8 mouse cellular contexts compared by ENCODE assay signal in the genomic region with DNA sequence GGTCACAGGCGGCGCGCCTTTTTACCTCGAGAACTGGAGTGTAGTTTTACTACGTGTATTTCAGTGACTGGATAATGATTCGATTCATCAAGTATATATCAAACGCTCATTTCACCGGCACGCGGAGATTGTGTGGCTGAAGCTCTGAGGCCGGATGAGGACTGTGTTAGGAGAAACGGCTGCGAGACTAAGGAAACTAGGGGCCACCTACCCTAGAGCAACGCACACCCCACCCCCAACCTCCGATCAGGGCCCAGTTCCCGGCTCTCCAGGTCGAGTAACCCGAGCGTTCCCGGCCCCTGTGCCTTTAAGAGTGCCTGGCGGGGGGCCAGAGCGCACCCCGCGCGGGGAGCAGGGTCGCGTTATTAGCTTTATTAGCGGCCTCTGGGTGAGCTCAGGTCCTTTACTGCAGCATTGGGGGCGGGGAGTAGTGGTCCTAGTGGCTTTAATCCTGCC. TPM values are rescaled to one million over a fixed set of nuclear protein-coding genes. Genes with fewer than 3 reads are reported as not detected.
DNase-seq lines count a peak whose midpoint lies in the region; ATAC-seq and TF ChIP-seq lines count a peak whose summit lies in the region.

No protein-coding gene starts in this region.

- TF ChIP-seq CTCF in cerebellum, adult 2 months (IDR thresholded peaks at IDR 0.05; ENCODE audit: borderline replicate concordance, insufficient read depth, low read depth, low read length), result no peak
- no peak for TF ChIP-seq CTCF in gastrocnemius, adult 2 months (IDR thresholded peaks at IDR 0.05)

- peak; percentile 15 to 20 for DNase-seq in cerebellum, adult 2 months
- DNase-seq in cerebellum, adult 18-20 months, result no peak
- DNase-seq in adrenal gland, postnatal 14 days, result peak; percentile 73
- DNase-seq in gastrocnemius, adult 2 months, result peak; percentile 81
- peak; percentile 51 for DNase-seq in ovary, postnatal 14 days (ENCODE audit: low spot score)
- no peak for DNase-seq in spleen, postnatal 14 days (ENCODE audit: low spot score in 2 of 2)

- H3K4me1 ChIP-seq in cerebellum, adult 2 months (ENCODE audit: control insufficient read depth, insufficient read depth, low read length), result peaks cover 9% of the 10 kb centered on the region; the same call in 1 of the 2 replicates
- peaks cover 65% of the 10 kb centered on the region for H3K4me1 ChIP-seq in hindbrain, embryonic 15.5 days (replicated peaks)
- H3K4me1 ChIP-seq in liver, embryonic 12.5 days, result 0 out of 2 replicates have a peak, but pooled peaks cover 3% of the 10 kb centered on the region

- no peaks in the 10 kb centered on the region for H3K9me3 ChIP-seq in hindbrain, embryonic 15.5 days
- H3K9me3 ChIP-seq in liver, embryonic 12.5 days (replicated peaks), result no peaks in the 10 kb centered on the region

- peak overlapping the region; percentile 52 for H3K9ac ChIP-seq in hindbrain, embryonic 15.5 days
- no peak overlapping the region for H3K9ac ChIP-seq in liver, embryonic 12.5 days

- peak overlapping the region; percentile 36 for H3K4me3 ChIP-seq in cerebellum, adult 2 months (replicated peaks; ENCODE audit: insufficient read depth, low read depth, low read length)
- H3K4me3 ChIP-seq in gastrocnemius, adult 2 months, result peak overlapping the region; percentile 90
- H3K4me3 ChIP-seq in hindbrain, embryonic 15.5 days, result peak overlapping the region; percentile 62
- peak overlapping the region; percentile 51 for H3K4me3 ChIP-seq in liver, embryonic 12.5 days

- ATAC-seq in hindbrain, embryonic 15.5 days (ENCODE audit: low FRiP score, low read depth), result peak; percentile 43
- ATAC-seq in liver, embryonic 12.5 days, result no peak

- H3K4me2 ChIP-seq in hindbrain, embryonic 15.5 days, result peak overlapping the region; percentile 90
- H3K4me2 ChIP-seq in liver, embryonic 12.5 days, result peak overlapping the region; percentile 65

- no peaks in the 10 kb centered on the region for H3K36me3 ChIP-seq in hindbrain, embryonic 15.5 days
- H3K36me3 ChIP-seq in liver, embryonic 12.5 days, result no peaks in the 10 kb centered on the region

- WGBS in cerebellum, adult 2 months, result under 1% methylated on average over 29 of the region's 29 CpGs
- under 1% methylated on average over 29 of the region's 29 CpGs for WGBS in hindbrain, embryonic 15.5 days
- WGBS in liver, embryonic 12.5 days (ENCODE audit: insufficient replicate concordance), result 2% methylated on average over 29 of the region's 29 CpGs

- intact Hi-C loops in gastrocnemius, adult 2 months (cut with DNase I), result loop anchor here (2.0 to 10.0 kb wide), 3 partner anchors 222 to 698 kb away; no protein-coding TSS in a partner anchor

- peaks cover 8% of the 10 kb centered on the region; the same call in 1 of the 2 replicates for H3K27me3 ChIP-seq in cerebellum, adult 2 months (ENCODE audit: control insufficient read depth, insufficient read depth, low read length)
- H3K27me3 ChIP-seq in hindbrain, embryonic 15.5 days, result peaks cover 8% of the 10 kb centered on the region
- peaks cover 99% of the 10 kb centered on the region for H3K27me3 ChIP-seq in liver, embryonic 12.5 days (replicated peaks)

- TF ChIP-seq POLR2A in cerebellum, adult 2 months (IDR thresholded peaks at IDR 0.05; ENCODE audit: borderline replicate concordance, insufficient read depth, low read length), result no peak

- H3K27ac ChIP-seq in cerebellum, adult 2 months (ENCODE audit: insufficient read depth, low read length), result no peak overlapping the region
- H3K27ac ChIP-seq in gastrocnemius, adult 2 months, result peak overlapping the region; percentile 84
- H3K27ac ChIP-seq in hindbrain, embryonic 15.5 days (replicated peaks), result peak overlapping the region; percentile 83
- H3K27ac ChIP-seq in liver, embryonic 12.5 days, result no peak overlapping the region

RNA-seq across cellular contexts. Expression of a gene that starts 1.9 kb away (rescaled TPM):
- 3.8 and 4.5 TPM in 2 replicates for polyA plus RNA-seq in cerebellum, adult 2 months (2012; rRNA removed)
- total RNA-seq in adrenal gland, postnatal 14 days (2021), result 21.5 and 25.7 TPM in 2 replicates
- total RNA-seq in gastrocnemius, adult 2 months (2021), result 1 to 10 TPM; 4.9 to 6.2 TPM
- polyA plus RNA-seq in hindbrain, embryonic 15.5 days (2015; fragmentation: Nextera tagmentation; extraction: Ambion mirVana), result 23.6 and 26.6 TPM in 2 replicates
- polyA plus RNA-seq in liver, embryonic 12.5 days (2016; fragmentation: Nextera tagmentation; extraction: Ambion mirVana), result 0.57 and 0.59 TPM in 2 replicates

Comparison
In these comparisons a context has a peak if more than half of its experiments do, and no peak if none do; other contexts are left out.
1. DNase-seq: peak in cerebellum, adult 2 months (2 of 2), adrenal gland, postnatal 14 days (single experiment), gastrocnemius, adult 2 months (single experiment) and ovary, postnatal 14 days (single experiment); none in cerebellum, adult 18-20 months (0 of 2) and spleen, postnatal 14 days (0 of 2).
2. H3K27ac ChIP-seq: peak in gastrocnemius, adult 2 months (single experiment) and hindbrain, embryonic 15.5 days (single experiment); none in cerebellum, adult 2 months (single experiment) and liver, embryonic 12.5 days (single experiment).
3. H3K4me3 ChIP-seq: peak in every context shown above with its lines; median percentile 90 in gastrocnemius, adult 2 months; 62 in hindbrain, embryonic 15.5 days; 51 in liver, embryonic 12.5 days; 36 in cerebellum, adult 2 months.